In genomic region chr12:29028171-29028570, GRCm38 (mm10) we compare ENCODE assay signal across 24 mouse cellular contexts.
DNase-seq lines count a peak whose midpoint lies in the region; ATAC-seq and TF ChIP-seq lines count a peak whose summit lies in the region.
"Had no signal": no experiment of that assay in that cellular context is flagged by ENCODE, and none has a peak within 500 bp of the region (broad histone marks: within the 10 kb centered on the region; RNA-seq: fewer than 3 reads in every experiment).

No protein-coding gene starts in this region.

- dilution Hi-C loops in CH12.LX (cut with MboI; ENCODE audit: extremely low pct_ligation_motif_present, extremely low pct_unique_long_range_greater_than_20kb, low sequenced_read_pairs): no loop called here

- no peak overlapping the region for H3K4me2 ChIP-seq in midbrain, embryonic 11.5 days
- H3K4me2 ChIP-seq in CH12.LX (ENCODE audit: insufficient read depth, low read depth, poor library complexity, severe bottlenecking): no peak overlapping the region
- H3K4me2 ChIP-seq in hindbrain, embryonic 13.5 days: no peak overlapping the region
- H3K4me2 ChIP-seq: embryonic facial prominence, embryonic 13.5 days; embryonic facial prominence, embryonic 15.5 days; forebrain, embryonic 12.5 days had no signal

- 70% methylated on average over 3 of the region's 3 CpGs for WGBS in midbrain, embryonic 11.5 days
- 55% methylated on average over 3 of the region's 3 CpGs for WGBS in midbrain, embryonic 10.5 days
- 74% methylated on average over 3 of the region's 3 CpGs for WGBS in hindbrain, embryonic 13.5 days

- H3K27me3 ChIP-seq in midbrain, embryonic 11.5 days (ENCODE audit: control insufficient read depth, insufficient read depth, low read length): no peaks in the 10 kb centered on the region
- 0 out of 2 replicates have a peak, but pooled peaks cover 10% of the 10 kb centered on the region for H3K27me3 ChIP-seq in midbrain, embryonic 10.5 days (ENCODE audit: low read depth, poor library complexity, severe bottlenecking)
- H3K27me3 ChIP-seq in CH12.LX (replicated peaks): no peaks in the 10 kb centered on the region
- H3K27me3 ChIP-seq in hindbrain, embryonic 13.5 days: no peaks in the 10 kb centered on the region
- H3K27me3 ChIP-seq: embryonic facial prominence, embryonic 13.5 days; embryonic facial prominence, embryonic 15.5 days; forebrain, embryonic 12.5 days had no signal

- H3K27ac ChIP-seq in midbrain, embryonic 11.5 days (ENCODE audit: low read depth, low read length): no peak overlapping the region
- no peak overlapping the region for H3K27ac ChIP-seq in midbrain, embryonic 10.5 days (replicated peaks)
- H3K27ac ChIP-seq in CH12.LX (ENCODE audit: insufficient read depth, low read depth): no peak overlapping the region
- no peak overlapping the region for H3K27ac ChIP-seq in hindbrain, embryonic 13.5 days
- H3K27ac ChIP-seq: embryonic facial prominence, embryonic 13.5 days; embryonic facial prominence, embryonic 15.5 days; forebrain, embryonic 10.5 days; forebrain, embryonic 12.5 days had no signal

- ATAC-seq in midbrain, embryonic 11.5 days (ENCODE audit: low FRiP score): no peak
- no peak for ATAC-seq in hindbrain, embryonic 13.5 days (ENCODE audit: low FRiP score)
- ATAC-seq: CD4-positive, CD25-positive, alpha-beta regulatory T cell, adult 4 months; forebrain, embryonic 14.5 days; forebrain, embryonic 16.5 days had no signal

- TF ChIP-seq POLR2A in CH12.LX (IDR thresholded peaks at IDR 0.05; ENCODE audit: low read depth, low read length): no peak

- TF ChIP-seq CTCF in CH12.LX (conservative IDR thresholded peaks at IDR 0.05 in 1 of 2, IDR thresholded peaks at IDR 0.05 in 1 of 2; ENCODE audit: low read depth in 2 of 2, low read length in 2 of 2): no peak

- TF ChIP-seq RAD21 in CH12.LX (IDR thresholded peaks at IDR 0.05; ENCODE audit: low read depth, low read length): no peak

- TF ChIP-seq EP300 in CH12.LX (IDR thresholded peaks at IDR 0.05; ENCODE audit: low read length): no peak

- DNase-seq in midbrain, embryonic 11.5 days (ENCODE audit: low spot score, missing footprints): peak; percentile 75
- DNase-seq in midbrain, embryonic 10.5 days (ENCODE audit: low spot score): no peak
- DNase-seq in A20 (ENCODE audit: low read depth, low spot score) (peak; percentile 75), CH12.LX (ENCODE audit: extremely low read depth) (peak; percentile 6)
- DNase-seq: adrenal gland, adult 2 months; adrenal gland, postnatal 10 days; adrenal gland, postnatal 25 days; B cell, adult 2 months; cerebellum, adult 11 months; cerebellum, adult 18-20 months; cerebellum, adult 8-10 months; cerebellum, adult 9-11 months; cerebellum, postnatal 14 days; cerebellum, postnatal 36 days; embryo, embryonic 11 days had no signal

- H3K36me3 ChIP-seq in midbrain, embryonic 11.5 days (ENCODE audit: control insufficient read depth, insufficient read depth, low read length): no peaks in the 10 kb centered on the region
- H3K36me3 ChIP-seq in midbrain, embryonic 10.5 days: no peaks in the 10 kb centered on the region
- H3K36me3 ChIP-seq in CH12.LX (replicated peaks in 1 of 2; ENCODE audit: control insufficient read depth in 1 of 2, insufficient read depth in 1 of 2, low read length in 1 of 2): no peaks in the 10 kb centered on the region
- no peaks in the 10 kb centered on the region for H3K36me3 ChIP-seq in hindbrain, embryonic 13.5 days
- H3K36me3 ChIP-seq: embryonic facial prominence, embryonic 13.5 days; embryonic facial prominence, embryonic 15.5 days; forebrain, embryonic 10.5 days; forebrain, embryonic 12.5 days had no signal

- no peak overlapping the region for H3K9ac ChIP-seq in midbrain, embryonic 11.5 days (ENCODE audit: low read length)
- H3K9ac ChIP-seq in CH12.LX (ENCODE audit: insufficient read depth, low read depth): no peak overlapping the region
- H3K9ac ChIP-seq in hindbrain, embryonic 13.5 days: no peak overlapping the region
- H3K9ac ChIP-seq: embryonic facial prominence, embryonic 13.5 days; embryonic facial prominence, embryonic 15.5 days; forebrain, embryonic 12.5 days had no signal

- H3K9me3 ChIP-seq in midbrain, embryonic 11.5 days (ENCODE audit: control insufficient read depth, low read length): no peaks in the 10 kb centered on the region
- no peaks in the 10 kb centered on the region for H3K9me3 ChIP-seq in midbrain, embryonic 10.5 days (replicated peaks)
- H3K9me3 ChIP-seq in CH12.LX (replicated peaks; ENCODE audit: low read length): no peaks in the 10 kb centered on the region
- no peaks in the 10 kb centered on the region for H3K9me3 ChIP-seq in hindbrain, embryonic 13.5 days
- H3K9me3 ChIP-seq: embryonic facial prominence, embryonic 13.5 days; embryonic facial prominence, embryonic 15.5 days; forebrain, embryonic 10.5 days; forebrain, embryonic 12.5 days had no signal

- in situ Hi-C loops in CH12.LX (cut with MboI; ENCODE audit: low pct_ligation_motif_present, low pct_unique_long_range_greater_than_20kb, low sequenced_read_pairs): no loop called here

- no peaks in the 10 kb centered on the region for H3K4me1 ChIP-seq in midbrain, embryonic 11.5 days (ENCODE audit: control insufficient read depth, insufficient read depth, low read length)
- peaks cover 10% of the 10 kb centered on the region; the same call in 1 of the 2 replicates for H3K4me1 ChIP-seq in midbrain, embryonic 10.5 days
- peaks cover 0 to 18% of the 10 kb centered on the region in 2 experiments; a peak in 2 of 4 replicates for H3K4me1 ChIP-seq in CH12.LX (ENCODE audit: control insufficient read depth in 1 of 2, insufficient read depth in 2 of 2)
- peaks cover 4% of the 10 kb centered on the region for H3K4me1 ChIP-seq in hindbrain, embryonic 13.5 days (replicated peaks)
- H3K4me1 ChIP-seq: embryonic facial prominence, embryonic 13.5 days; embryonic facial prominence, embryonic 15.5 days had no signal

- no peaks in the 10 kb centered on the region for H3K79me2 ChIP-seq in CH12.LX (replicated peaks; ENCODE audit: control insufficient read depth, extremely low read depth, insufficient read depth, poor library complexity, severe bottlenecking)

- H3K4me3 ChIP-seq in midbrain, embryonic 11.5 days (ENCODE audit: low read depth, low read length): no peak overlapping the region
- H3K4me3 ChIP-seq in midbrain, embryonic 10.5 days: no peak overlapping the region
- H3K4me3 ChIP-seq in CH12.LX (replicated peaks in 1 of 3; ENCODE audit: low read depth in 2 of 3, low read length in 2 of 3, poor library complexity in 1 of 3): no peak overlapping the region
- no peak overlapping the region for H3K4me3 ChIP-seq in hindbrain, embryonic 13.5 days
- H3K4me3 ChIP-seq: embryonic facial prominence, embryonic 13.5 days; embryonic facial prominence, embryonic 15.5 days; erythroblast, embryonic 14.5 days; forebrain, embryonic 10.5 days; forebrain, embryonic 12.5 days had no signal

TF ChIP-seq in CH12.LX, 34 proteins besides CTCF, POLR2A, EP300 and RAD21:
- TF ChIP-seq GABPA (IDR thresholded peaks at IDR 0.05; ENCODE audit: insufficient replicate concordance, low read depth, low read length) (no peak), ZNF384 (IDR thresholded peaks at IDR 0.05; ENCODE audit: low read depth, low read length) (no peak), MAFK (IDR thresholded peaks at IDR 0.05; ENCODE audit: insufficient replicate concordance, low read length) (no peak), USF2 (conservative IDR thresholded peaks at IDR 0.05; ENCODE audit: low read depth, low read length) (no peak), MYC (IDR thresholded peaks at IDR 0.05; ENCODE audit: low read depth, low read length) (no peak), TCF12 (IDR thresholded peaks at IDR 0.05; ENCODE audit: low read depth, low read length) (no peak), HCFC1 (IDR thresholded peaks at IDR 0.05; ENCODE audit: low read depth, low read length) (no peak), USF1 (IDR thresholded peaks at IDR 0.05; ENCODE audit: low read depth, low read length) (no peak), TBP (conservative IDR thresholded peaks at IDR 0.05; ENCODE audit: low read depth, low read length) (no peak), RCOR1 (conservative IDR thresholded peaks at IDR 0.05; ENCODE audit: low read depth, low read length) (no peak), MEF2A (IDR thresholded peaks at IDR 0.05; ENCODE audit: borderline replicate concordance, low read depth, low read length) (no peak), NRF1 (IDR thresholded peaks at IDR 0.05; ENCODE audit: low read depth, low read length) (no peak), ZMIZ1 (IDR thresholded peaks at IDR 0.05; ENCODE audit: low read depth, low read length) (no peak), SIN3A (IDR thresholded peaks at IDR 0.05; ENCODE audit: low read length) (no peak), MAX (IDR thresholded peaks at IDR 0.05; ENCODE audit: low read length) (no peak)
